8 mouse cellular contexts compared by ENCODE assay signal in genomic region chr2:178137518-178137917, GRCm38 (mm10). TPM values are rescaled to one million over a fixed set of nuclear protein-coding genes. Genes with fewer than 3 reads are reported as not detected.
A peak's percentile ranks its signal among the peaks of the same experiment; 100 is the strongest.
DNase-seq lines count a peak whose midpoint lies in the region; ATAC-seq and TF ChIP-seq lines count a peak whose summit lies in the region.

No protein-coding gene starts in this region.

- no peaks in the 10 kb centered on the region for H3K9me3 ChIP-seq in midbrain, embryonic 11.5 days (ENCODE audit: control insufficient read depth, low read length)
- H3K9me3 ChIP-seq in midbrain, embryonic 13.5 days = no peaks in the 10 kb centered on the region
- H3K9me3 ChIP-seq in liver, embryonic 14.5 days (ENCODE audit: control insufficient read depth, low read length) = no peaks in the 10 kb centered on the region

- peaks cover 4% of the 10 kb centered on the region for H3K4me1 ChIP-seq in midbrain, embryonic 11.5 days (ENCODE audit: control insufficient read depth, insufficient read depth, low read length)
- 0 out of 2 replicates have a peak, but pooled peaks cover 5% of the 10 kb centered on the region for H3K4me1 ChIP-seq in midbrain, embryonic 13.5 days (replicated peaks)
- no peaks in the 10 kb centered on the region for H3K4me1 ChIP-seq in liver, embryonic 14.5 days (replicated peaks; ENCODE audit: control insufficient read depth in 2 of 2, insufficient read depth in 2 of 2, low read length in 1 of 2)

- no peaks in the 10 kb centered on the region; the same call in none of the 2 replicates for H3K27me3 ChIP-seq in midbrain, embryonic 11.5 days (ENCODE audit: control insufficient read depth, insufficient read depth, low read length)
- H3K27me3 ChIP-seq in midbrain, embryonic 13.5 days = no peaks in the 10 kb centered on the region
- peaks cover 11% of the 10 kb centered on the region for H3K27me3 ChIP-seq in liver, embryonic 14.5 days (ENCODE audit: control insufficient read depth, insufficient read depth, low read length)

- H3K4me2 ChIP-seq in midbrain, embryonic 11.5 days = no peak overlapping the region
- H3K4me2 ChIP-seq in midbrain, embryonic 13.5 days (replicated peaks) = no peak overlapping the region
- no peak overlapping the region for H3K4me2 ChIP-seq in liver, embryonic 14.5 days (ENCODE audit: low read depth)

- 8% methylated on average over 3 of the region's 3 CpGs for WGBS in midbrain, embryonic 11.5 days
- 4% methylated on average over 3 of the region's 3 CpGs for WGBS in midbrain, embryonic 13.5 days
- 6% methylated on average over 3 of the region's 3 CpGs for WGBS in liver, embryonic 14.5 days (ENCODE audit: insufficient replicate concordance)

- no peak overlapping the region for H3K27ac ChIP-seq in midbrain, embryonic 11.5 days (ENCODE audit: low read depth, low read length)
- no peak overlapping the region for H3K27ac ChIP-seq in midbrain, embryonic 13.5 days
- H3K27ac ChIP-seq in liver, embryonic 14.5 days = no peak overlapping the region

- ATAC-seq in midbrain, embryonic 11.5 days (ENCODE audit: low FRiP score) = no peak
- no peak for ATAC-seq in midbrain, embryonic 13.5 days
- peak; percentile 28 for ATAC-seq in frontal cortex, adult (ENCODE audit: low TSS enrichment)
- no peak for ATAC-seq in liver, embryonic 14.5 days (ENCODE audit: insufficient read depth)

- H3K4me3 ChIP-seq in midbrain, embryonic 11.5 days (ENCODE audit: low read depth, low read length) = no peak overlapping the region
- no peak overlapping the region for H3K4me3 ChIP-seq in midbrain, embryonic 13.5 days (replicated peaks)
- H3K4me3 ChIP-seq in liver, embryonic 14.5 days (ENCODE audit: insufficient read depth in 1 of 2, low read depth in 2 of 2, low read length in 2 of 2) = no peak overlapping the region

- no peak for TF ChIP-seq EP300 in liver, embryonic 14.5 days (IDR thresholded peaks at IDR 0.05; ENCODE audit: low read depth)

- TF ChIP-seq CTCF in liver, embryonic 14.5 days (IDR thresholded peaks at IDR 0.05; ENCODE audit: low read depth) = peak; percentile 90

- no peak overlapping the region for H3K9ac ChIP-seq in midbrain, embryonic 11.5 days (ENCODE audit: low read length)
- no peak overlapping the region for H3K9ac ChIP-seq in midbrain, embryonic 13.5 days (replicated peaks)
- no peak overlapping the region for H3K9ac ChIP-seq in liver, embryonic 14.5 days (replicated peaks)

- H3K36me3 ChIP-seq in midbrain, embryonic 11.5 days (ENCODE audit: control insufficient read depth, insufficient read depth, low read length) = no peaks in the 10 kb centered on the region
- H3K36me3 ChIP-seq in midbrain, embryonic 13.5 days = no peaks in the 10 kb centered on the region
- no peaks in the 10 kb centered on the region for H3K36me3 ChIP-seq in liver, embryonic 14.5 days (replicated peaks; ENCODE audit: control insufficient read depth, insufficient read depth, low read depth)

- DNase-seq in adrenal gland, adult 18-20 months (ENCODE audit: low spot score in 2 of 2) = peak; percentile 37 to 47
- no peak for DNase-seq in adrenal gland, adult 8-10 months
- DNase-seq in midbrain, embryonic 11.5 days (ENCODE audit: low spot score, missing footprints) = peak; percentile 93
- peak; percentile 20 for DNase-seq in c-Kit-positive CD71-negative TER-119-negative erythroid progenitor cells, embryonic 14.5 days (ENCODE audit: low read depth)
- DNase-seq in liver, embryonic 14.5 days (ENCODE audit: low read depth in 3 of 3, low spot score in 3 of 3) = peak in 1 of 3 experiments; percentile 4
- DNase-seq in skeletal muscle tissue, adult 2 months (ENCODE audit: low read depth, low spot score) = peak; percentile 22

RNA-seq across cellular contexts. Expression of gene Phactr3, which starts 18.7 kb away (rescaled TPM):
- total RNA-seq in adrenal gland, adult 18-20 months (2021) = 1 to 10 TPM; 1.2 to 2.1 TPM
- total RNA-seq in adrenal gland, adult 8-10 months (2022) = 1 to 10 TPM; 1.7 to 6.1 (median 3.5) TPM
- 11.7 and 13.9 TPM in 2 replicates for polyA plus RNA-seq in midbrain, embryonic 11.5 days (2014; fragmentation: Nextera tagmentation; extraction: Ambion mirVana)
- 37.8 and 39.6 TPM in 2 replicates for polyA plus RNA-seq in midbrain, embryonic 13.5 days (2015; fragmentation: Nextera tagmentation; extraction: Ambion mirVana)
- polyA plus RNA-seq in liver, embryonic 14.5 days (2012; rRNA removed) = 0.02 and 0.09 TPM in 2 replicates
- 0.13 TPM in 1 of 2 replicates, not detected in the other for polyA plus RNA-seq in liver, embryonic 14.5 days (2014; fragmentation: Nextera tagmentation; extraction: Ambion mirVana)

RNA-seq across cellular contexts. Expression of gene Zfp931, which starts 59.2 kb away (rescaled TPM):
- 10 to 100 TPM; 21.3 to 31.7 TPM for total RNA-seq in adrenal gland, adult 18-20 months (2021)
- total RNA-seq in adrenal gland, adult 8-10 months (2022) = 10 to 100 TPM; 22.9 to 31.6 (median 26.3) TPM
- polyA plus RNA-seq in midbrain, embryonic 11.5 days (2014; fragmentation: Nextera tagmentation; extraction: Ambion mirVana) = 16.3 and 17.6 TPM in 2 replicates
- polyA plus RNA-seq in midbrain, embryonic 13.5 days (2015; fragmentation: Nextera tagmentation; extraction: Ambion mirVana) = 12.6 and 15.5 TPM in 2 replicates
- polyA plus RNA-seq in liver, embryonic 14.5 days (2012; rRNA removed) = 1.3 and 2.1 TPM in 2 replicates
- 4.2 and 4.8 TPM in 2 replicates for polyA plus RNA-seq in liver, embryonic 14.5 days (2014; fragmentation: Nextera tagmentation; extraction: Ambion mirVana)

Comparison
In these comparisons a context has a peak if more than half of its experiments do, and no peak if none do; other contexts are left out.
1. RNA of gene Phactr3, which starts 18.7 kb away (polyA plus RNA-seq): 37.8 to 39.6 TPM in midbrain, embryonic 13.5 days and 11.7 to 13.9 TPM in midbrain, embryonic 11.5 days; 0.02 to 0.13 TPM in liver, embryonic 14.5 days; every median in the first group is over 10 times any median in the second.